Mouse (Mus musculus) neutrophil, adult 5-6 weeks (primary cell): ENCODE data around the gene Ric1. TPM values are rescaled to one million over a fixed set of nuclear protein-coding genes. Genes with fewer than 3 reads are reported as not detected.

ENCODE experiments used
- ATAC-seq: fragments of 151-379, 151-347 bp; 2 replicates; pipeline ENCODE4 v1.8.0; 2017; ENCODE audit warnings: mild to moderate bottlenecking, moderate TSS enrichment; ENCODE audit not compliant: insufficient number of reproducible peaks, poor library complexity, low FRiP score, severe bottlenecking; ENCODE audit errors: extremely low read depth
- total RNA-seq: library from RNA; stranded (forward); fragments of 200-1000 nt; gene quantifications from 2 replicates; pipeline ENCODE4 v1.2.3, GENCODE M21; 2017

Gene Ric1
- total RNA-seq, 1 experiment from 2014 or later = 51.6 TPM

DNA sequence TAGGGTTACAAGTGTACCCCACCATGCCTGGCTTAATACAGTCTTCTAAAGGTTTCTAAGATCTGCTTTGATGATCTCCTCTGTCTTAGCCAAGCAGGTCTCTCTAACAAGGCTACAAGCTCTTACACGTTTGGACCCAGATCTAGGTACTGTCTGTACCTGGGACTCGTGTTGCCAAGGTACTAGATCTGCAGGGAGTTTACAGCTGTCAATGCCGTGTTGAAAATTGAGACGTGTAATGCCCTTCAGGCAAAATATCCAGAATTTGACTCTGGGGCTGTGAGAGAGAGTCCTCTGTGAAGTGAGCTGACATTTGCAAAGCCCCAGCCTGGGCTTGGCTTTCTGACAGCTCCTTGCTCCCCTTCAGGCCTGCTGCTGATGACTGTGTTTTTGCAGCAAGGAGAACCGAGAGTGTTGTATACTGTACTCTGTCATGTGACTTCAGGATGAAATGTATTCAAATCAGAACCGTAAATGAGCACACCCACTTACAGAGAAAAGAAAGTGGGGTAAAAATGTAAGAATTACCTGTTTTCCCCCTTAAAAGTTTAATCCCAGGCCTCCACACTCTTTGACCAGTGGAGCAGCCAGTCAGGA lies 26.0 kb upstream of the Ric1 start:
- ATAC-seq = peak; percentile 42

DNA sequence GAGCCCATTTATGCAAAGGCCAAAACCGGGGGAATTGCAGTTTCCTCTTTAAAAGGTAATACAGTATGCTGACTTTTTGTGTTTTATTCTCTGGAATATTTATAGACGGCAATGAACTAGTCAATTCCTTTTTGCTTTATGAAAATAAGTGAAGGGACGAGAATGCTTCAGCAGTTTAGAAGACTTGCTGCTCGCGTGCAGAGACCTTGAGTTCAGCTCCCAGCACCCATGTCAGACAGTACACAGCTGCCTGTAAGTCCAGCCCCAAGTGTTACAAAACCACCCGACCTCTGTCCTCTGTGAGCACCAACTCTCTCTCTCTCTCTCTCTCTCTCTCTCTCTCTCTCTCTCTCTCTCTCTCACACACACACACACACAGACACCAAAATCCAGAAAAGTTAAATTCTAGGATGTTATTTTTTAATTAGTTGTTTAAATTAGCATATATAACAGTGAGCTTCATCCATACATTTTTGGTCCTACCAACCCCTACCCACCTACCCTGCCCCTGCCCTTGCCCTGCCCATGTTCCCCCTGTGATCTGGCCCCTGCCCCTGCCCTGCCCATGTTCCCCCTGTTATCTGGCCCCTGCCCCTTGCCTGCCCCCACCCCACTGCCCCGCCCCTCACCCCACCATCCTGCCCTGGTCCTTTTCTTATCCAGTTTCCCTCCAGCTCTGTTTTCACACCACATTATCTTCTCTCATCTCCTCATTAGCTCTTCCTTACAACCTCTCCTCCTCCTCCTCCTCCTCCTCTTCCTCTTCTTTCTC lies 25.1 kb upstream of the Ric1 start:
- ATAC-seq = no peak

DNA sequence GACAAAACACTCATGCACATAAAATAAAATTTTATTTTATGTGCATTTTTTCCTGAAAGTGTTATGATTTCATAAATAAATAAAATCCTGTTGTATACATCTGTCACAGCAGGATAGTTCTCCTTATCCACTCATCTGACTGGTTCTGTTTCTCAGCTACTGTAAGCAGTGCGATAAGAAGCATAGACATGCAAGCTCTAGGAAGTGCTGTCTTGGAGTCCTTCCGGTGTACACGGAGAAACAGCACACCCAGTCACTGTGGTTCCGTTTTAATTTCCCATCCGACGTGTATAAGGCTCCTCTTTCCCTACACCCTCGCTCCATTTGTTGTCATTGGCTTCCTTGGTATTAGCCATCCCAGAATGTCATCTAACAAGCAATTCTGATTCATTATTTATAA lies 24.2 kb upstream of the Ric1 start:
- no peak for ATAC-seq

DNA sequence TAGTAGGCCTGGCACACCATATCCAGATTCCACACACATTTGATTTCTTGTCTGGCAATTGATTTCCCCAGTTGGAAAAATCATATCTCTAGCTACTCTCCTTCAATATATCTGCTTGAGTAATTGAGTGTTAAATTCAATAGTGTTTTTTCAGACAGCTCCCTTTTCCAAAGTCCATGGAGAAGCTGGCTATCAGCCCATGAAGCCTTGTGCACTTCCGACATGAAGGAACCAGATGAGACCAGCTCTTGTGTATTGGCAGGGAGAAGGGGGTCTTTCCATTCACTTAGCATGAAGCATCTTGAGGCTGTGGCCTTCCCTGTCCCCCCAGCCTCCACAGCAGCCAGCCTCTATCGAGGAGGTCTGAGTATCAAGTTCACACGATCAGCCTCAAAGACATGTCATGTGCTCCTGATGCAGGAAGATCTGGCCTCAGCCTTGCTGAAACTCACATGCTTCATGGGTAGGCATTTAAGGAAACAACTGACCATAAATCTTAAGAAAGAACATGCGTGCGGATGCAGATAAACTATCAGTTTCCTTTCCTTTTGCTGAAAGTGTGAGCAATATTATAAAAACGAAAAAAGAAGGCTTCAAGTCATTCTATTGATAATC lies 23.1 kb upstream of the Ric1 start:
- ATAC-seq = no peak

DNA sequence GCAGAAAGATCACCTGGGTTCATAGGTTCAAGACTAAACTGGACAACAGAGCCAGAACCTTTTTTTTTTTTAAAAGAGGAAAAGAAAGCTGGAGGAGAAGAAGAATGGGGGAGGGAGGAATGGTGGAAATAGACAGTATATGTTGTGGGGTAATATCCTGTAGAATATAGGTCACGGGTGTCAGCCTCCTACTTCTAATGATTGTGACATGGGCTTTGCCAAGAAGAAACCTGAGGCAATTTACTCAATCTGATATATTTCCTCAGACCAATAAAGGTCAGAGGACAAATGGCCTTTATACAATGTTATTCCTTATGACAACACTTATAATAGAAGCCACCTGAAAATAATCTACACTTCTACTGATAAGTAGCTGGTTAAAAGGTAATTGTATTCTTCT lies 21.7 kb upstream of the Ric1 start:
- no peak for ATAC-seq

DNA sequence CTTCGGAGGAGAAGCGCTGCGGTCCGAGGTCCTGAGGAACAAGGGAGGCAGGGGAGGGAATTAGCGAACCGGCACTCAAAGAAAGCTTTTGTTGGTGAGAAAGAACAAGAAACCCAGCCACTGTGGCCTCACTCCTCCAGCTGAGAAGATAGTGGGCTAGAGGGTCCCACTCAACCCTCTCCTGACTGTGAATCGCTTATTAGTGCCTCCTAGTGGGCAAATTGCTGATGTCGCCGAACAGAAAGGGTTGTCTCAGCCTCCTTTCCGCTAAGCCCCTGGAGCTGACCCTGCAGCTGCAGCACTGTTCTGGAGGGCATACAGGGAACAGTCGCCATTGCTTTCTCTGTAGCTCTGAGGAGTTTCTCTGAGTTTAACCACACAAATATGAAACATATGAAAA lies 21.0 kb upstream of the Ric1 start:
- peak; percentile 65; the same call in 1 of the 2 replicates for ATAC-seq

DNA sequence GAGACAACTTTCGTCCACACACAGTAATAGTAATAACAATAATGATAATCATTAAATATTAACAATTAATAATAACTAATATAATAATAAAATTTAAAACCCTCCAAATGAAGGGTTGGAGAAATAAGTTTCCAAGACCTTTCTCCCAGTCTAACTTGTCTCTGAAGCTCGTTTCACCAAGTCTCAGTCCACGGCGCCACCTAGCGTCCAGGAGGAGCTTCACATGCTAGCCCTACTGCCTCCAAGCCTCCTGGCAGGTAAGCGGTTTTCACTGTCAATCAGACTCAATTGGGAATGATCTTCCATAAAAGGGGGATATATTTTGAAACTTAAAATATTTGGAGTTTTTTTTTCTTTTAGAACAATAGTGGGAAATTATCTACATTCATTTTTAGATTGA lies 20.6 kb upstream of the Ric1 start:
- ATAC-seq = peak; percentile 74

DNA sequence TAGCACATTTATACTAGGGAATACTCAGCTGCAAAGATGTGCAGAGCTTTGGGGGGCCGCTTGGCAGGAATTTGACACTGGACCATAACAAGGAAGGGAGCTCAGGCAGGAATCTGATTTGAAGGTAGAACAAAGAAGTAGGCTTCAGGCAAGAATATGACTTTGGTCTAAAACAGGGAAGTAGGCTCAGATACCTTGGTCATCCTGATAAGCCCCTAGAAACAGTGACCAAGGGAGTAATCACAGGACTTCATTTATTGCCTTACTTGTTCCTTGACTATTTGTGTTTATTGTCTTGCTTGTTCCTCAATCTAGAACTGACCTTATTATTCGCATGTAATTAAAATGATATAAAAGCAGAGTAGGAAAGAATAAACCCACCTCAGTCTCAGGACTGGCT lies 18.0 kb upstream of the Ric1 start:
- no peak for ATAC-seq

DNA sequence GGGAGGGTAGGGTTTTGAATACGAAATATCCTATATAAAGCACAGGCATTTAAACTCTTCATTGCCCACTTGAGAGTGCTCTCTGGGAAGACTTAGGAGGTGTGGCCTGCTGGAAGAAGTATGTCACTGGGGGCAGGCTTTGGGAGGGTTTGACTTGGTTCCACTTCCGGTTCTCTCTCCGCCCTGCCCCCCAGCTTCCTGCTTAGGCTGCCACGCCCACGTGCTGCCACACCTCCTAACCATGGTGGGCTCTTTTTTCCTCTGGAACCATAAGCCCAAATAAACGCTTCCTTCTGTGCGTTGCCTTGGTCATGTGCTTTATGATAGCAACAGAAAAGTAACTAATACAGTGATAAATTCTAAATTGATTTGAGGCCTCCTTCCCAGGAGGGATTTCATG lies 16.5 kb upstream of the Ric1 start:
- ATAC-seq = no peak

DNA sequence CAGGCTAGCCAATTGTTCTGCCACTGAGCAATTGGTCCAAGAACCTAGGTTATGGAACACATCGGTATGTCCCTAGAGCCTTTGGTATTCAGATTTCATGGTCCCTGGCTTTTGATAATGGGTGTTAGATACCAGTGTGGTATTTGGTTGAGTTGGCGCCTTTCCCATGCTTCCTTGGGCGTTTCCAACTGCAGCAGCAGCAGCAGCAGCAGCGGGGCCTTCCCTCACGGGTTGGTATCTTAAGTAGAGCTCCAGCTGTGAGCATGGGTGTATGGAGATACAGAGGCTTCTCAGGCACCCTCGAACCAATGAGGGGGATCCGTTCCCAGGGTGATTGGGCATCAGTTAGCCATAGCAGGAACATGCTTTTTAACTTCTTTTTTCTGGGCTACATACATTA lies 13.9 kb upstream of the Ric1 start:
- no peak for ATAC-seq

DNA sequence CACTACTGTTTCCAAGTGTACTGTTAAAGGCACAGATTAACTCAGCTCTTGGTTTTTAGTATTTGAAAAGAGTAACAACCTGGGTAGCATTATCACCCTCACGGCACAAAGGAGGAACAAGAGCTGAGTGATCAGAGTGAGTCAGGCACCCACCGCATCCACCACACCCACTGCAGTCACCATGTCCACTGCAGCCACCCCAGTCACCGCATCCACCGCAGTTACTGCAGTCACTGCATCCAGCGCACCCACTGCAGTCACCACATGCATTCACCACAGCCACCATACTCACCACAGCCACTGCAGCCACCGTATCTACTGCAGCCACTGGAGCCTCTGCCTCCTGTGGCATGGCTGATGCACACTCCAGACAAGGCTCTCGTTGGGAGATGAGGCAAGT lies 12.2 kb upstream of the Ric1 start:
- ATAC-seq = no peak

DNA sequence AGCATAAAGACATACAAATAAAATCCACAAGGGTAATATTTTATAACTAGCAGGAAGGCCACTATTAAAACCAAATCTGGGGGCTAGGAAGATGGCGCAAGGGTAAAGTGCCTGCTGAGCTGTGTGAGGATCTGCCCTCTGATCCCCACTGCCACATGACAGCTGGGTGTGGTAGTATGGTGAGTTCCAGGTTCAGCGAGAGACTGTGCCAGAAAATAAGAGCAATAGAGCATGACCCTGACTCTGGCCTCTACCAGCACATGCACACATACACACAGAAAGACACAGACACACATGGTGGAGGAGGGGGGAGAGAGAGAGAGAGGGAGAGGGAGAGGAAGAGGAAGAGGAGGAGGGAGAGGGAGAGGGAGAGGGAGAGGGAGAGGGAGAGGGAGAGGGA lies 10.3 kb upstream of the Ric1 start:
- ATAC-seq = no peak

DNA sequence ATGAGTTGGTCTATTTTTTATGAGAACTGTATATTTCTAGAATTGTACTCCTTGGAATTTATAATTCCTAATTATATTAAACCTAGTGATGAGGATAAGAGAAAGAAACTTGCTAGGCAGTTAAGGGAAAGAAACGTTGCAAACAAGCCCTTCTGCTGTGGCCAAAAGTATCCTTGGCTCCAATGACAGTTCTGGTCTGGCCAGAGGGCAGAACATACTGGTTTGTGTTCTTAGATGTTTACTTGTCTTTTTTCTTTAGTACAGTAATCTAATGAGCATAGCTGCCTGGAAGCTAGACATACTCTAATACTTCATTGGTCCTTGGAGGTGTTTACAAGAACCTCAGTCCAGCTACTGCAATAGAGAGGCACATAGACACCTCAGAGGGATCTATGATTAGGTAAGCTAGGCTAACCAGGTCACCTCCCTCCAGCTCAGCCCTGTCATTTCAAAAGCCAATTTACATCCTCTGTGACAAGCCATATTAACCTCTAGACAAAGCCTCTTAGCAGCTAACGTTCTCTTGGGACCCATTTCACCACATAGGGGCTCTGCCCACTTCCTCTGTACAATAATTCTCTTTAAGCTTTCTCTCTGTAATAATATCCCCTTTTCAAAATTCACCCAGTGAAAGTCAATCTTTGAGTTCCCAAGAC lies 8.8 kb upstream of the Ric1 start:
- ATAC-seq = peak; percentile 33; the same call in 1 of the 2 replicates

DNA sequence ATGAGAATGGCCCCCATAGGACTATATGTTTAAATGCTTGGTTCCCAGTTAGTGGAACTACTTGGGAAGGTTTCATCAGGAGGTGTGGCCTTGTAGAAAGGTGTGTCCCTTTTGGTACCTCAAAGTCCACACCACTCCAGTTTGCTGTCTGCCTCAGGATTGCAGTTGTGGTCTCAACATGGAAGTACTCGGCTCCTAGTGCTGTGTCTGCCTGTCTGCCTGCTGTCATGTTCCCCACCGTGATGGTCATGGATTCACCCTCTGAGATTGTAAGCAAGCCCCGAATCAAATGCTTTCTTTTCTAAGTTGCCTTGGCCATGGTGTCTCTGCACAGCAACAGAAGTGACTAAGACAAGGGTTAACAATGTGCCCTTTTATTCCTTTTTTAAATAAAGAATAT lies 8.0 kb upstream of the Ric1 start:
- ATAC-seq = no peak

DNA sequence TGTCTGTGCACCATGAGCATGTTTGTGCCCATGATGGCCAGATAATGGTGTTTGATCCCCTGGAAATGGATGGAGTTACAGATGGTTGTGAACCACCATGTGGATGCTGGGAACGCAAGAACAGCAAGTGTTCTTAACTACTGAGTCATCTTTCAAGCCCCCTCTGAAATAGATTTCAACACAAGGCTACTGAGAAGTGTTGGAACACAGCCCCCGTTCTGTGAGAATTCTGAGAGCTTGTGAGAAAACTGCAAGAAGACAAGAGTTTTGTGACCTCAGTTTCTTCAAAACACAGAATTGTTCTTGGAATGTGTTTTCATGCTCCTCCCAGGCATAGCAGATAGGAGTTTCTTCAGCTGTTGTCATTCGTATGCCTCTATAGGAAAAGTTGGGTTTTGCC lies 6.7 kb upstream of the Ric1 start:
- no peak for ATAC-seq

DNA sequence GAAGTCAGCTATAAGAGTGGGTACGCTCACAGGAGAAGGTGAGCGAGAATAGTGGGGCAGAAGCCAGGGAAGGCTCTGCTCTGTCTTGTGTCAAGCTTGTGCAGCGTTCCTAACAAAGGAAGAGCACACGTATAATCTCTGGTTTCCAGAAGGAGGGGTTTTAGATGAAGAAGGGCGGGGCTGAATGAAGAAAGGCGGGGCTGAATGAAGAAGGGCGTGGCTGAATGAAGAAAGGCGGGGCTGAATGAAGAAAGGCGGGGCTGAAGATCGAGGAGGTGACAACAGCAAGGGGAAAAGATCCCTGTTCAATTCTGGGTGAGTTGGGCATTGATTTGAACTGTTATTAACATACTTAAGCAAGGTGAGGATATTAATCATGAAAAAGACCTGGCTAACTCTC lies 6.1 kb upstream of the Ric1 start:
- no peak for ATAC-seq

DNA sequence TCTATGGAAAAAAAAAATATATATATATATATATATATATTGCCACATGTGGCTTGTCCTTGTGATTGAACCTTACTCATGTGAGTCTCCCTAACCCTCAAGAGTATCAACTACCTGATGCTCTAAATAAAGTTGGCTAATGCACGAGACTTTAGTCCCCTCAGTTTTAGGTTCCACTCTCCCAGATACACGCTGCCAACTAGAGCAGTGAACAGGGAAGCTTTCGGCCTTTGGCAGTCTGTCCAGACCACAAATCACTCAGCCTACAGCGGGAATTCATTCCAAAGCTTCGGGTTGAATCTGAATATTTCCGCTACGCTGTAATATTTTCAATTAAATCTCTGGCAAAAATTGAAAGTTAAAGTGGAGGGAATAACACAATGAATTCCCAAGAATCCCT lies 3.7 kb upstream of the Ric1 start:
- no peak for ATAC-seq

DNA sequence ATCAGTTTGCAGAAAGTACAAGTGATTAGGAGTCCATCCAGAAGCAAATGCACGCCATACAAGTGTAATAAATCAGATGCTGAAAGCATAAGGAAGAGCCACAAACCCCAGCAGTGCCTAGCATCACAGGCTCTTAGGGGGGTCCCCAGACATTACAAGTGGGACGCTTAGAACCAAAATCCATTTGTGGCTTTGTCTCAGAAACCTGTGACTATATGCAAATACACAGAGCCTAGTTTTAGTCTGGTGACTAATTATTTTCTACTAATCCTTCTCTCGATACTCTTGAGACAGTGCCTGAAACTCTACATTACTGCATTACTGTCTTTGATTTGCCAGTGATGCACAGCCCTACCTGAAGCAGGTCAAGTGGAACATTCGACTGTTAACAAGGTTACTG lies 3.2 kb upstream of the Ric1 start:
- no peak for ATAC-seq

DNA sequence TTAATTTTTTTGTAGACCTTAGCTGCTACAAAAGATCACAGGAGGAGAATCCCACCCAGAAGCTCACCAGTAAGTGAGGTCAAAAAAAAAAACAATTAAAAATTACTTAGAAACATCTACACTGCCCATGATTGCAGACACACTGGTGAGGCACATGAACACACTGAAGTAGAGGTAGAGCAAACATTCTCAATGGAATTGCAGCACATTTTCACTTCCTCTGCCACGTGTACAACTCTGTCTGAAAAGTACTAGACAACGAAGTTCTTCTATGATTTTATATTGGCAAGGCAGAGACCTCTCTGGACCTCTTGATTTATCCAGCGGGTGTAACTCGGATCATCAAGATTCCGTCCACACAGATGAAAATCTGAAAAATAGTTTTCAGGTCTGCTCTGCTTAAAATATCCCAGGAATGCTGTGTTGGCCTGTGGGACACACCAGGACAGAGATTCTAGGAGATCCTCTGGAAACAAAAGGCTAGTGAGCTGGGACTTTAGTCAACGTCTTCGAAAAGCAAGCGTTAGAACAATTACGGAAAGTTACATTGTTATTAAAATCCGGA lies 1.0 kb upstream of the Ric1 start:
- no peak for ATAC-seq
